Comparison of ENCODE assay signal across 8 mouse cellular contexts in genomic region chr7:112369046-112369445, GRCm38 (mm10). TPM values are rescaled to one million over a fixed set of nuclear protein-coding genes. Genes with fewer than 3 reads are reported as not detected.
A peak's percentile ranks its signal among the peaks of the same experiment; 100 is the strongest.
DNase-seq lines count a peak whose midpoint lies in the region; ATAC-seq and TF ChIP-seq lines count a peak whose summit lies in the region.

No protein-coding gene starts in this region.

- DNase-seq in heart, adult 18-20 months: peak; percentile 85 to 93
- DNase-seq in heart, embryonic 10.5 days (ENCODE audit: low spot score): no peak
- DNase-seq in cerebellum, postnatal 36 days: peak; percentile 87 to 89
- DNase-seq in gastrocnemius, adult 18-20 months (ENCODE audit: low spot score): peak; percentile 86
- peak; percentile 86 for DNase-seq in induced T-regulatory cell, adult 2 months (ENCODE audit: low read depth)
- peak; percentile 81 to 86 for DNase-seq in left cerebral cortex, postnatal 36 days (ENCODE audit: low spot score in 2 of 2)
- peak; percentile 92 for DNase-seq in midbrain, postnatal 0 days (ENCODE audit: low spot score)
- peak; percentile 26 to 49 for DNase-seq in spleen, postnatal 36 days (ENCODE audit: low spot score in 2 of 2)

- intact Hi-C loops in left cerebral cortex, postnatal 36 days (cut with DNase I): loop anchor here (2.0 kb wide), 2 partner anchors 186 to 284 kb away; no protein-coding TSS in a partner anchor

- TF ChIP-seq CTCF in midbrain, postnatal 0 days (IDR thresholded peaks at IDR 0.05): peak; percentile 97

- no peak overlapping the region for H3K4me3 ChIP-seq in heart, embryonic 10.5 days
- H3K4me3 ChIP-seq in midbrain, postnatal 0 days (ENCODE audit: low read depth, low read length): no peak overlapping the region

- H3K27ac ChIP-seq in heart, embryonic 10.5 days: no peak overlapping the region
- no peak overlapping the region for H3K27ac ChIP-seq in midbrain, postnatal 0 days (ENCODE audit: low read depth, low read length)

- 33% methylated on average over 2 of the region's 2 CpGs for WGBS in heart, embryonic 10.5 days
- WGBS in midbrain, postnatal 0 days: 32% methylated on average over 2 of the region's 2 CpGs

- H3K9ac ChIP-seq in midbrain, postnatal 0 days (replicated peaks; ENCODE audit: low read length, poor library complexity, severe bottlenecking): no peak overlapping the region

- H3K9me3 ChIP-seq in heart, embryonic 10.5 days: no peaks in the 10 kb centered on the region
- no peaks in the 10 kb centered on the region for H3K9me3 ChIP-seq in midbrain, postnatal 0 days (ENCODE audit: low read length)

- H3K27me3 ChIP-seq in heart, embryonic 10.5 days (ENCODE audit: insufficient read depth, poor library complexity, severe bottlenecking): no peaks in the 10 kb centered on the region
- no peaks in the 10 kb centered on the region for H3K27me3 ChIP-seq in midbrain, postnatal 0 days (ENCODE audit: insufficient read depth, low read length)

- ATAC-seq in midbrain, postnatal 0 days (ENCODE audit: low FRiP score): peak; percentile 76; the same call in 1 of the 2 replicates

- H3K4me1 ChIP-seq in heart, embryonic 10.5 days: peaks cover 44% of the 10 kb centered on the region
- no peaks in the 10 kb centered on the region for H3K4me1 ChIP-seq in midbrain, postnatal 0 days (ENCODE audit: insufficient read depth, low read length)

- peaks cover 6% of the 10 kb centered on the region for H3K36me3 ChIP-seq in heart, embryonic 10.5 days
- H3K36me3 ChIP-seq in midbrain, postnatal 0 days (ENCODE audit: insufficient read depth, low read length): no peaks in the 10 kb centered on the region

- no peak overlapping the region for H3K4me2 ChIP-seq in midbrain, postnatal 0 days (ENCODE audit: low read depth, low read length, poor library complexity, severe bottlenecking)

RNA-seq across cellular contexts. Expression of gene Parva, which starts 58.3 kb away (rescaled TPM):
- 10 to 100 TPM; 38.9 to 42.8 TPM for total RNA-seq in heart, adult 18-20 months (2021)
- 82.5 and 94.9 TPM in 2 replicates for polyA plus RNA-seq in heart, embryonic 10.5 days (2016; fragmentation: Nextera tagmentation; extraction: Ambion mirVana)
- 10 to 100 TPM; 10.1 to 13.3 TPM for total RNA-seq in gastrocnemius, adult 18-20 months (2021)
- total RNA-seq in left cerebral cortex, postnatal 36 days (2021): 10 to 100 TPM; 49.1 to 60.9 TPM
- 23.2 and 25.8 TPM in 2 replicates for total RNA-seq in midbrain, postnatal 0 days (2014; rRNA removed)
- 22.9 and 23.3 TPM in 2 replicates for polyA plus RNA-seq in midbrain, postnatal 0 days (2015; fragmentation: Nextera tagmentation; extraction: Ambion mirVana)
